Mouse (Mus musculus) liver, embryonic 15.5 days (tissue): ENCODE data around the gene Carmil3. TPM values are rescaled to one million over a fixed set of nuclear protein-coding genes. Genes with fewer than 3 reads are reported as not detected.

Experiments used
- ATAC-seq: fragments of 200-750 bp; cut with Nextera tagmentation; 2 replicates; pipeline ENCODE4 v1.8.0; 2017; ENCODE audit warnings: moderate number of reproducible peaks, mild to moderate bottlenecking, moderate library complexity; ENCODE audit not compliant: insufficient read depth
- H3K27ac ChIP-seq: fragments of 300-500 bp; sonication (generic); replicated peaks from 2 replicates; pipeline ENCODE4 v1.5.1; 2015; ENCODE audit warnings: mild to moderate bottlenecking, inconsistent platforms
- H3K27me3 ChIP-seq: fragments of 300-500 bp; sonication (generic); 2 replicates; pipeline ENCODE4 v1.6.1; 2015; ENCODE audit warnings: mild to moderate bottlenecking, inconsistent platforms
- H3K36me3 ChIP-seq: fragments of 300-500 bp; sonication (generic); replicated peaks from 2 replicates; pipeline ENCODE4 v1.6.1; 2015; ENCODE audit warnings: moderate library complexity, mild to moderate bottlenecking, inconsistent platforms
- H3K4me1 ChIP-seq: fragments of 300-500 bp; sonication (generic); replicated peaks from 2 replicates; pipeline ENCODE4 v1.6.1; 2015; ENCODE audit warnings: inconsistent platforms
- H3K4me2 ChIP-seq: fragments of 300-500 bp; sonication (generic); 2 replicates; pipeline ENCODE4 v1.6.1; 2015; ENCODE audit warnings: moderate library complexity, mild to moderate bottlenecking, inconsistent platforms
- H3K4me3 ChIP-seq: fragments of 300-500 bp; sonication (generic); replicated peaks from 2 replicates; pipeline ENCODE4 v1.5.1; 2015; ENCODE audit warnings: mild to moderate bottlenecking, inconsistent platforms
- H3K9ac ChIP-seq: fragments of 300-500 bp; sonication (generic); 2 replicates; pipeline ENCODE4 v1.6.1; 2015; ENCODE audit warnings: moderate library complexity, mild to moderate bottlenecking, inconsistent platforms
- H3K9me3 ChIP-seq: fragments of 300-500 bp; sonication (generic); replicated peaks from 2 replicates; pipeline ENCODE4 v1.6.1; 2016; ENCODE audit warnings: inconsistent platforms
- WGBS: fragments of 180-500 bp; shearing (Covaris S2); methylation state at CpG from one replicate; pipeline ENCODE4 v1.1.7; 2015; ENCODE audit warnings: mixed read lengths; ENCODE audit not compliant: insufficient replicate concordance; 5-methylcytosine and 5-hydroxymethylcytosine counted together
- polyA plus RNA-seq: library from polyadenylated mRNA; unstranded; fragments of >200 nt; fragmentation: Nextera tagmentation; extraction: Ambion mirVana; gene quantifications from 2 replicates; pipeline ENCODE4 v1.2.1, GENCODE M21; 2015

Carmil3 gene
- polyA plus RNA-seq, 1 experiment from 2014 or later = 0.28 TPM

DNA sequence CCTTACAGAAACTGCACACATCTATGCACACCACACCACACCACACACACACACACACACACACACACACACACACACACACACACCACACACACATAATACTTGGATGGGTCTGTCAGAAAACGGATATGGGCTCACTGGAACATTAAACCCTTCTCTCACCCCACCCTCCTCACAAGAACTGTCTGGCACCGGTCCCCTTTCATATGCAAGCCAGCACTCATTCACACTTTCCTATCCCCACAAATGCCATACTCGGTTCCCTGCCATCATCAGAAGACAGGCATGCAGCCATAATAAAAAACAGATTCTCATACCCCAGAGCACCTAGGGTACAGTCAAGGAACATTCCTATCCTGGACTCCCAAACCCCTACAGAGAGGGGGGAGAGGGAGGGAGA lies 1.7 kb downstream of the Carmil3 start:
- 32% methylated on average over 3 of the region's 3 CpGs for WGBS
- no peak overlapping the region for H3K9ac ChIP-seq
- H3K27me3 ChIP-seq = peaks cover 18% of the 10 kb centered on the region
- peak overlapping the region; percentile 100 for H3K4me2 ChIP-seq
- no peak overlapping the region for H3K27ac ChIP-seq
- H3K4me1 ChIP-seq = peaks cover 32% of the 10 kb centered on the region
- no peaks in the 10 kb centered on the region for H3K9me3 ChIP-seq
- peaks cover 7% of the 10 kb centered on the region for H3K36me3 ChIP-seq
- H3K4me3 ChIP-seq = no peak overlapping the region
- no peak for ATAC-seq

DNA sequence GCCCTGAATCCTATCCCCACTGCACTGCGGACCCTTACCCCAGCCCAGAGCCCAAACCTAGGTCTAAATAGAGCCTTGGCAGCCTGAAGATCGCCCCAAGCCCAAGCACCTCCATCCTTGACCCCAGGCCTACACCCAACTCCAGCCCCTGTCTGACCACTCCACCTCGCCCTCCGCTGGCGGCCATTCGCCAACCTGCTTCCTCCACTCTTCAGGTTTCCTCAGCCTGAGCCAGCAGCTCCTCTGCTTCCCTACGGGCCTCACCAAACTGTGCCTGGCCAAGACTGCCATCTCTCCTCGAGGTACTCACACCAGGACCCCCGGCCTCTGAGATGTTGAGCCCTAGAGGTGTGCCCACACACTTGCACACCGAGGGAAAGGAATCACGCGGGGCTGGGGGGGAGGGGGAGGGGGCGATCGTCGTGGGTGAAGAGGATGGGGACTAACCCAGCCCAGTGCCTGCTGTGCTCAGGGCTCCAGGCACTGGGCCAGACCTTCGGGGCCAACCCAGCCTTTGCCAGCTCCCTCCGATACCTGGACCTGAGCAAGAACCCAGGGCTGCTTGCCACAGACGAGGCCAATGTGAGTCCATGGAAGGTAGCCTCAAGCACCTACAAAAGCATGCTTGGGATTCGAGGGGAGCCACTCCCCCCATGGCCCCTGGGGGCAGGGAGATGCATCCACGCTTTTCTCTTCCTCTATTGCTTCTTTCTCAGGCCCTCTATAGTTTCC lies 5.2 kb downstream of the Carmil3 start:
- H3K9ac ChIP-seq = no peak overlapping the region
- no peaks in the 10 kb centered on the region for H3K36me3 ChIP-seq
- WGBS = 60% methylated on average over 20 of the region's 20 CpGs
- H3K4me3 ChIP-seq = no peak overlapping the region
- no peak overlapping the region for H3K4me2 ChIP-seq
- peaks cover 25% of the 10 kb centered on the region for H3K4me1 ChIP-seq
- no peak for ATAC-seq
- no peaks in the 10 kb centered on the region for H3K9me3 ChIP-seq
- H3K27me3 ChIP-seq = peaks cover 7% of the 10 kb centered on the region
- no peak overlapping the region for H3K27ac ChIP-seq

DNA sequence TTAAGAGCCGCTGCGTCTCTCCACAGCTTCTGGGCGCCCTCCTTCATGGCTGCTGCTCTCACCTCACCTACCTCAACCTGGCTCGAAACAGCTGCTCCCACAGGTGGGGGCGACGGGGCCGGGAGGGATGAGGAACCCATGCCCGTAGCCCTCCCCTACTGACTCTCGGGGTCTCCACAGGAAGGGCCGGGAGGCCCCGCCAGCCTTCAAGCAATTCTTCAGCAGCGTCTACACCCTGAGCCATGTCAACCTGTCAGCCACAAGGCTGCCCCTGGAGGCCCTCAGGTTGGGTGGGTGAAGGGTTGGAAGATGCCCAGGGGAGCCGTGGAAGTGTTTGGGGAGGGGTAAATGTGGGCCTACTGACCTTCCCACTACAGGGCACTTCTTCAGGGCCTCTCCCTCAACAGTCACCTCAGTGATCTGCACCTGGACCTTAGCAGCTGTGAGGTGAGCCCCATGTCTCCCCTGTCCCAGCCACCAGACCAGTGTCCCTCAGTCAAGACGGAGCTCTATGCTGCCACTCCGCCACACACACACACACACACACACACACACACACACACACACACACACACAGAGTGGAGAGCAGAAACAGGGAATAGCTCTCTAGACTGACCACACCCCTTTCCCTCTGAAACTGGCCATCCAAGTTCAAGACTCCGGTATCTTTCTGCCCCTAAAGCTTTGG lies 6.5 kb downstream of the Carmil3 start:
- ATAC-seq = peak; percentile 6; the same call in 1 of the 2 replicates
- Histone ChIP-seq H3K9ac (no peak overlapping the region), H3K27me3 (no peaks in the 10 kb centered on the region), H3K4me2 (no peak overlapping the region), H3K4me1 (peaks cover 12% of the 10 kb centered on the region), H3K9me3 (no peaks in the 10 kb centered on the region), H3K4me3 (no peak overlapping the region), H3K27ac (no peak overlapping the region), H3K36me3 (no peaks in the 10 kb centered on the region)
- WGBS = 67% methylated on average over 16 of the region's 16 CpGs

DNA sequence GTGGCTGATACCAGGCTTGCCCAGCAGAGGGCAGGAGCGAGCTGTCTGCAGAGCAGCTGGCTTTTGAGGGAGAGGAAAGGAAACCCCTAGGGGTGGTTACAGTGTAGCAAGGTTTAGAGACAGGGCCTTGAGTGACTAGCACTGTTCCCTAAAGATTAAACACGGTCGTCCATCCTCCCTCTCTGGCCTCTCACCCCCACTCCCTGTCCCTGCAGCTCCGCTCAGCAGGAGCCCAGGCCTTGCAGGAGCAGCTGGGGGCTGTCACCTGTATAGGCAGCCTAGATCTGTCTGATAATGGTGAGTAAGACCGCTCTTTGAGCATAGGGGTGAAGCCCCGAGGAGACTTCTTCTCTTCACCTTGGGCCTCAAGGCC lies 7.0 kb downstream of the Carmil3 start:
- 24% methylated on average over 6 of the region's 6 CpGs for WGBS
- H3K4me2 ChIP-seq = no peak overlapping the region
- no peak overlapping the region for H3K9ac ChIP-seq
- no peak overlapping the region for H3K4me3 ChIP-seq
- no peaks in the 10 kb centered on the region for H3K27me3 ChIP-seq
- no peaks in the 10 kb centered on the region for H3K36me3 ChIP-seq
- H3K4me1 ChIP-seq = peaks cover 7% of the 10 kb centered on the region
- peak; percentile 24; the same call in 1 of the 2 replicates for ATAC-seq
- no peak overlapping the region for H3K27ac ChIP-seq
- no peaks in the 10 kb centered on the region for H3K9me3 ChIP-seq

GRCm38 (mm10) chr14:55505612-55506011 lies 15.2 kb downstream of the Carmil3 start:
- Histone ChIP-seq H3K4me3 (no peak overlapping the region), H3K4me2 (no peak overlapping the region), H3K36me3 (no peaks in the 10 kb centered on the region), H3K9me3 (no peaks in the 10 kb centered on the region), H3K27ac (no peak overlapping the region), H3K9ac (no peak overlapping the region), H3K27me3 (peaks cover 26% of the 10 kb centered on the region), H3K4me1 (no peaks in the 10 kb centered on the region)
- WGBS = 73% methylated on average over 9 of the region's 9 CpGs
- no peak for ATAC-seq

GRCm38 (mm10) chr14:55507801-55508200 lies 17.4 kb downstream of the Carmil3 start:
- H3K27ac ChIP-seq = no peak overlapping the region
- H3K4me1 ChIP-seq = no peaks in the 10 kb centered on the region
- WGBS = 47% methylated on average over 7 of the region's 7 CpGs
- H3K4me3 ChIP-seq = no peak overlapping the region
- H3K36me3 ChIP-seq = no peaks in the 10 kb centered on the region
- H3K9me3 ChIP-seq = no peaks in the 10 kb centered on the region
- H3K27me3 ChIP-seq = peaks cover 48% of the 10 kb centered on the region
- H3K4me2 ChIP-seq = no peak overlapping the region
- H3K9ac ChIP-seq = no peak overlapping the region
- no peak for ATAC-seq

DNA sequence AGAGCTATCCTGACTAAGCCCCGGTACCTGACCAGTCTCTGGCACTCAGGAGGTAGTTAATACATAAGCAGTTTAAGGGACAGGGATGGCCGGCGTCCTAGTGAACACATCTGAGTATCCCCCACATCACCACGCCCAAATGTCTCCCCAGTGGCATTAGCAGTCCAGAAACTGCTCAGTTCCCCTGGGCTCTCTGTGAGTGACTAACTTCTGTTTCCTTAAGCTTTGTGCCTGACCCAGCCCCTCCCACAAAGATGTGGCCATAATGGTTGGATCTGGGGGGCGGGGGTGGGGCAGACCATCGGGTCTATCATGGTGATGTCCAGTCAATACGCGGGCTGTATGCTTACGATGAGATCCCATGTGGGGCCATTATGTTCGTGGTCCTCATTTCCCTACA lies 19.1 kb downstream of the Carmil3 start:
- Histone ChIP-seq H3K27ac (no peak overlapping the region), H3K36me3 (no peaks in the 10 kb centered on the region), H3K4me2 (no peak overlapping the region), H3K4me3 (no peak overlapping the region), H3K9ac (no peak overlapping the region), H3K27me3 (peaks cover 64% of the 10 kb centered on the region), H3K4me1 (peaks cover 12% of the 10 kb centered on the region; the same call in 1 of the 2 replicates), H3K9me3 (no peaks in the 10 kb centered on the region)
- ATAC-seq = no peak
- WGBS = 63% methylated on average over 10 of the region's 10 CpGs

DNA sequence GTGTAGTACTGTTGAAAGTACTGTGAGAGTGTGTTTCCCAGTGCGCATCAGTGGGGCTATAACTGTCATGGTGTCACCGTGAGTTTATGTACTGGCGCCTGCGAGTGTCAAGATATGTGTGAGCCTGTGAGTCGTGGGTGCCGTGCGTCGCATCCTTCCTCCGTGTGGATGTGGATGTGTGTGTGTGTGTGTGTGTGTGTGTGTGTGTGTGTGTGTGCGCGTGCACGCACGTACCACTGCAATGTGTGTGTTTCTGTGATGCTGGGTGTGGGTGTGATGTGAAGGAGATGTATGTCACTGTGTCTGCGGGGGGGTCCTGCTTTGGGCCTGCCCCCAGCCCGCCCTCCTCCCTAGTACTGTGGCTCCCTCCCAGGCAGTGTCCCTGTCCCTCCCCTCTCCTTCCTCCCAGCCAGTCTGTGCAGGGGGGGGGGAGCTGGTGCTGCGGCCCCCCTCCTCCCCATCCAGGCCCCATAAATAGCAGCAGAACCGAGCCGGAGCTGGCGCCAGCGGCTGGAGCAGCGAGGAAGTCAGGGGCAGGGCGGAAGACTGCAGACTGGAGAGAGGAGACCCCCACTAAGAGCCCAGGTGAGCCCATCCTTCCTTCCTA lies 19.8 kb downstream of the Carmil3 start, which contains the start of gene Cpne6:
Gene Cpne6, plus strand, starts transcription at position 321 of the 607 bp plus-strand sequence.
- no peak within 1 kb of the TSS for H3K4me2 ChIP-seq
- H3K4me3 ChIP-seq = no peak within 1 kb of the TSS
- WGBS = 50% methylated on average over 22 of the region's 22 CpGs
- H3K4me1 ChIP-seq = peaks cover 12% of the 10 kb centered on the region; the same call in 1 of the 2 replicates
- ATAC-seq = no peak
- H3K27ac ChIP-seq = no peak within 1 kb of the TSS
- no peaks in the 10 kb centered on the region for H3K9me3 ChIP-seq
- no peaks in the 10 kb centered on the region for H3K36me3 ChIP-seq
- no peak within 1 kb of the TSS for H3K9ac ChIP-seq
- H3K27me3 ChIP-seq = peaks cover 67% of the 10 kb centered on the region

DNA sequence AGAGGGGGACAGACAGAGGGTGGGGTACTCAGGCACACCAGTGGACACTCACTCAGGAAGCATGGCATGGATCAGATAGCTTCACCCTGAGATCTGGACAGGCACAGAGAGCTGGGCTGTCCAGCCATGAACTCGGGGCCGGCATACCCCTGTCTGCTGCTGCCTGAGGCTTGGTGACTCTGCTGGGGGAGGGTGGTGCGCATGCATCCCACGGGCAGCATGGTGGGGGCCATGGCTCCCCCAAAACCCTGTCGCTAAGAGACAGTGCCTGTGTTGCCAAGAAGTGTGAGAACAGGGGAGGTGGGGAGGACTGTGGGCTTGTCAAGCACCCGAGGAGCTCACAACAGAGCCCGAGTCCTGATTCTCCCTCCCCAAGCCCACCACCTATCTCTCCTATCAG lies 20.6 kb downstream of the Carmil3 start:
- WGBS = 35% methylated on average over 7 of the region's 7 CpGs

DNA sequence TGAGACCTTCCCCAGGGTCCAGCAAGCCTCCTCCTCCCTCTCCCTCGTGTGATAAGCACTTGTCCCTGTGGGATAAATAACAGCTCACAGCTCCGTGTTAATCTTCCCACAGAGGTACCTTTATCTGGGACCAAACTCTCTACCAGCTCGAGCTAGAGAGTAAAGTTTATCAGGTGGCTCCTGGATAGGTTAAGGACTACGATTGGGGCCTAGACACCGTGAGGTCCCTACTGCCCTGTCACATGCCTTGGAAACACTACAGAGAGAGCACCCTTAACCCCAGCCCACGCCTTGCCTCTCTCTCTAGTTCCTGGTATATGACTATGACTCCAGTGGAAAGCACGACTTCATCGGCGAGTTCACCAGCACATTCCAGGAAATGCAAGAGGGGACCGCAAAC lies 23.5 kb downstream of the Carmil3 start:
- no peak overlapping the region for H3K4me2 ChIP-seq
- H3K4me3 ChIP-seq = no peak overlapping the region
- peaks cover 12% of the 10 kb centered on the region; the same call in 1 of the 2 replicates for H3K4me1 ChIP-seq
- 24% methylated on average over 10 of the region's 10 CpGs for WGBS
- H3K36me3 ChIP-seq = no peaks in the 10 kb centered on the region
- ATAC-seq = peak; percentile 58
- H3K27me3 ChIP-seq = peaks cover 93% of the 10 kb centered on the region
- H3K9ac ChIP-seq = no peak overlapping the region
- no peaks in the 10 kb centered on the region for H3K9me3 ChIP-seq
- H3K27ac ChIP-seq = no peak overlapping the region

More for the DNA sequence above, 20.6 kb downstream of the Carmil3 start:
- Histone ChIP-seq H3K4me3 (no peak overlapping the region), H3K4me2 (no peak overlapping the region), H3K4me1 (peaks cover 12% of the 10 kb centered on the region; the same call in 1 of the 2 replicates), H3K9ac (no peak overlapping the region), H3K36me3 (no peaks in the 10 kb centered on the region), H3K9me3 (no peaks in the 10 kb centered on the region), H3K27me3 (peaks cover 75% of the 10 kb centered on the region), H3K27ac (no peak overlapping the region)
- ATAC-seq = no peak

GRCm38 (mm10) chr14:55515846-55516245 lies 25.4 kb downstream of the Carmil3 start:
- Histone ChIP-seq H3K36me3 (no peaks in the 10 kb centered on the region), H3K9me3 (no peaks in the 10 kb centered on the region), H3K27me3 (peaks cover 95% of the 10 kb centered on the region), H3K4me1 (peaks cover 19% of the 10 kb centered on the region), H3K4me3 (no peak overlapping the region), H3K27ac (no peak overlapping the region), H3K9ac (no peak overlapping the region), H3K4me2 (no peak overlapping the region)
- no peak for ATAC-seq
- WGBS = 87% methylated on average over 4 of the region's 4 CpGs
